Mouse (Mus musculus): ENCODE measurements around the gene Thoc5.

Gene Thoc5

DNA sequence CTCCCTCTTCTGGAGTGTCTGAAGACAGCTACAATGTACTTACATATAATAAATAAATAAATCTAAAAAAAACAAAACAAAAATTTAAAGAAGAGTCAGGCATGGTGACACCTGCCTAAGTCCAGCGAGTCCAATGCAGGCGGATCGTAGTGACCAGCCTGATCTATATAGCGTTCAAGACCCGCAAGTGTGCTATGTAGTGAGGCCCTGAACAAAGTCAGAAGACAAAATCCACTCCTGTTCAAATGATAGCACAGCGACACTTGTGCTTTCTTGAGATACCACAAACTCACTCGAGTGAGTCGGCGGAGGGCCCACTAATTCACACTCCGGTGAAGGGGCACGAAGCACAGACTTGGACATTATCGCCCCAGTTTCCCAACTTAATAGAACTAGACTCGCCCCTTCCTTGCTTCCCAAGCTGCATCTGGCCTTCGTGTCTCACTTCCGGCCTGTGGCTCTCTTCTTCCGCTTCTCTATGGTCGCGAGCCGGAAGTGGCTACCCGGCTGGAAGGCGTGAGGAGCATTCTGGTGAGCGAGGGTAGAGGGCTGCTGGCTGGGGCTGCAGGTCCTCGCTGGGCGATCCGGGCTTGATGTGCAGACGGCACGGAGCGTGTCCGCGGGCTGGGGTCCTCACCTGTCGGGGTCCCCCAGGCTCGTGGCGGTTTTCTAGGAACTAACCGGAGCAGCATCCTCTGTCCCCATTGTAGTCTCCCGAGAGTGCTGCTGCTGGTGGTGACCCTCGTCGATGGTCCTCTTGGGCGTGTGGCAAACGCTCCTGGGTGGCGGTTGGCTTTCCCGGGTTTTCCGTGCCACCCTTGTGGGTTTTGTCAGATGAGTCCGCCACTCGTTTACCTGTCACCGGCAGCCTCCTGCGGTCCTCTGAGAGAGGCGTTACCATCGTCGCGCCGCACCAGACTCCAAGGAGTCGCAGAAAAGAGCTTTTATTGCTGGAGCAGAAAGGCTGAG lies at the start of gene Thoc5:
Gene Thoc5, plus strand, starts transcription at position 473 of the 969 bp plus-strand sequence.
- peak; percentile 94 for DNase-seq (ENCODE audit: low read depth, low spot score)

DNA sequence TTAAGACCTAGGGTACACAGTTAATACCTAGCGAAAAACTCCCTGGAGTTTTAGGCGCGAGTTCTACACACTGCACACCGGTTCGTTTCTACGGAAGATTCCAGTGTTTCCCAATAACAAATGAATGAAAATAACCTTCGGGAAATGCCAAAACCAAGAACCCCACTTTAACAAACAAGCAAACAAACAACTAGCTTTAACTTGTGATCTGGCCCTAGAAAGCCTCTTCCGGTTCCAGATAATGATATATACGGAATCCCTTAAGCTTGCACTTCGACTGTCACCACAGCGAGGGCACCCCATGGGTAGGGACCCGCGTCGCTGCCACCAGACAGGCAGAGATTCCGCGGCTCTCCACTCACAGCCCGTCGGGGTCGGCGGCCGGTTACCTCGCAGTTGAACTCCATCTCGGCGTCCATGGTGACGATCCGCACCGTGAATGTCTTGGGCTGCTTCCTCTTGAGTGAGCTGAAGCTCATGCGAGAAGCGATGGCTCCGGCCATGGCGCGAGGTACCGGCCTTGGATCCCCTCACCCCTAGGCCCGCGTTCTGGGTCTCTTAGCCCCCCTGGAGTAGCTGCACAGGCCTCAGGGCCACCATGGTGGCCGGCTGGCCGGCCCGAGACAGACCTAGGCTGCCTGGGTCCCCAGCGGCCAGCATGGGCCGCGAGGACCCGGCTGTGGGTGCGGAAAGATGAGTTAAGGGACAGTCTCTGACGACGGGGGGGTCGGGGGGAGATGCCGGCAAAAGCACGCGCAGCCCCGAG lies 46.5 kb upstream of the Thoc5 start:
- peak; percentile 59 for DNase-seq (ENCODE audit: low read depth, low spot score)

DNA sequence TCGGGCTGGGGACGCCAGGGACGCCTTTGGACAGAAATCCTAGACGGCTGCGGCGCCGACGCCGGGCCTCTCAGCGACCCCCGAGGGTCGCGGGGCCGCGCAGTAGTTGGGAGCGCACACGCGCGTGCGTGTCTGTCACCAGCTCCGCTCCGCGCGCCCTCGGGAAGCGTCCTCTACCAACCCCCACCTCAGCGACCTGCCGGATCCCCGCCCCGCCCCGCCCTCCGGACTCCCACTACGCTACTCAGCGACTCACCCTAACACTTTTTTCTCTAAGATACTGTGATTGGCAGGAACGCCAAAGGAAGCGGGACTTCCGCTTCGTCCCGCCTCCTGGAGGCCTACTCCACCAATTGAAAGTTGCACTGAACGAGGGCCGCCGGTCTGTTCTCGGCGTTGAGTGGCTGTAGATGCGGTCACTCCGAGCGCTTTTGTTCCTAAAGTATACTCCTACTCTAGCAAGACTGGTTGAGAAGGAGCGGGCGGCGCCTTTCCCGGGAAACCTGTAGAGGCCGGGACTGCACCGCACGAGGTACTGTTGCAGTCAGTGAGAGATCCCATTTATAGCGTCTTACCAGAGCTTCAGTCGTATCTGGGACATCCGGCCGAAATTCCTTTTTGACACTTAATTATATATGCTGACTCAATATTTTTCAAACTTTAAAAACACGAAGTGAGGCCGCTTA lies 45.7 kb upstream of the Thoc5 start, which contains the start of gene Nf2:
Gene Nf2, minus strand, starts transcription at position 279 of the 686 bp plus-strand sequence.
- DNase-seq (ENCODE audit: low read depth, low spot score) = peak; percentile 100

DNA sequence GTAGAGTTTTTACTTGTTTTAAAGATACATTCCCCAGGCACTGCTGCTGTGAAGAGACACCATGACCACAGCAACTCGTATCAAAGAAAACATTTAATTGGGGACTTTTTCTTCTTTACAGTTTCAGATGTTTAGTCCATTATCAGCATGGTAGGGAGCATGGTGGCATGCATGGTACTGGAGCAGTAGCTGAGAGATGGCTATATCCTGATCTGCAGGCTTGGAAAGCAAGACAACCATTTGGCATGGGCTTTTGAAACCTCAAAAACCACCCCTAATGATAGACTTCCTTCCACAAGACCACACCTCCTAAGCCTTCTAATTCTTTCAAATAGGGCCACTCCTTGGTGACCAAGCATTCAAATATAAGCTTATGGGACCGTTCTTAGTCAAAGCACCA lies 44.7 kb upstream of the Thoc5 start:
- DNase-seq (ENCODE audit: low read depth, low spot score) = no peak

DNA sequence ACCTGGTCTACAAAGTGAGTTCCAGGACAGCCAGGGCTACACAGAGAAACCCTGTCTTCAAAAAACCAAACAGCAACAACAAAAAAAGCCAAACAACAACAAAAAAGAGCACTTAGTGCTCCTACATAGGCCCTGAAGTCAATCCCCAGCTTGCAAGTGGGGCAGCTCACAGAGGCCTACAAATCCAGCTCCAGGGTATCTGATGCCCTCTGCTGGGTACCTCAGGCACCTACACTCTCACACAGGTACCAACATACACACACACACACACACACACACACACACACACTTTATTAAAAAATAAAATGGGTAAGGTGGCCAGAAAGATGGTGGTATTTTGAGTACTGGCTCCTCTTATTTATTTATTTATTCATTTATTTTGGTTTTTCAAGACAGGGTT lies 42.1 kb upstream of the Thoc5 start:
- DNase-seq (ENCODE audit: low read depth, low spot score) = peak; percentile 78

DNA sequence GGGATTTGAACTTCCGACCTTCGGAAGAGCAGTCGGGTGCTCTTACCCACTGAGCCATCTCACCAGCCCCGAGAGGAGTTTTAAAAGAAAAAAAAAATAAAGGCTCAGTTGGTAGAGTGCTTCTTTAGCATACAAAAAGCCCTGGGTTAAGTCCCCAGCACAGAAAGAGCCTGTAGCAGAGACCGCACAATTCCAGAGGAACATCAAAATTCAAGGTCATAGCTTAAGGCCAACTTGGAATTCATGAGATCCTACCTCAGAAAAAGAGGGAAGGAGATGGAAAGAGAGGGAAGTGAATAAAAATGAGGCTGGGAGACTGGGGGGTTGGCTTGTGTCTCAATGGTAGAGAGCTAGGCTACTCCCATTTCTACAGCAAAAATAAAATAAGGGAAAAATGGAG lies 40.9 kb upstream of the Thoc5 start:
- DNase-seq (ENCODE audit: low read depth, low spot score) = peak; percentile 78

DNA sequence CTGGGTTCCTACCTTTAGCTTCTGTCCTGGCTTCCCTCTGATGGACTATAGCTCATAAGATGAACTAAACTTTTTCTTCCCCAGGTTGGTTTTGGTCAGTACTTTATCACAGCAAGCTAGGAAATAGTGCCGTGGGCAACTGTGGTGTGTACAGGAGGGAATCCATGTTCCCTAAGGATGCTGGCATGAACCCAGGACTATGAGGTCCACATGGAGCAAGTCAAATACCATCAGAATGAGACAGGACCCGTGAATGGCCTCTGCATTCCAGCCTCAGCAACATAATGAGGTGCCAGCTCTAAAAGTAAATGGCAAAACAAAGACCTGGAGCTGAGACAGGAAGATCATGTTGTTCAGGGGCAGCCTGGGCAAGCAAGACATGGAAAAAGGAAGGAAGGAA lies 36.7 kb upstream of the Thoc5 start:
- DNase-seq (ENCODE audit: low read depth, low spot score) = no peak

DNA sequence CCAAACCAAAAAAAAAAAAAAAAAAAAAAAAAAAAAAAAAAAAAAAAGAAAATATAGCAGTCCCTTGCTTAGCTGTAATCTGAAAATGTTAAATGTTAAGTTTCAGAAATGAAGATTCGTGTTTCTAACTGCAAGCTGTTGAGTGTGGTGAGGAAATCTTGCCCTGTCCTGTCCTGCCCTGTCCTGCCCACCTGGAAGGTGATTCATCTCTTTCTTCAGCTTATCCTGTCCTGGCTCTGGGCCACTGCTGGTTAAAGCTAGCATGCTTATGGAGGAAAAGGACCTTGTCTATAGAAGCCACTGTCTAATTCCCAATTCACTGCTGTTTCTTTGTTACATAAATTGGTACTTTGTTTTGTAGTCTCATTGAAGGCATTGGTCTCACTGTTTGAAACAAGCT lies 34.1 kb upstream of the Thoc5 start:
- DNase-seq (ENCODE audit: low read depth, low spot score) = peak; percentile 56

DNA sequence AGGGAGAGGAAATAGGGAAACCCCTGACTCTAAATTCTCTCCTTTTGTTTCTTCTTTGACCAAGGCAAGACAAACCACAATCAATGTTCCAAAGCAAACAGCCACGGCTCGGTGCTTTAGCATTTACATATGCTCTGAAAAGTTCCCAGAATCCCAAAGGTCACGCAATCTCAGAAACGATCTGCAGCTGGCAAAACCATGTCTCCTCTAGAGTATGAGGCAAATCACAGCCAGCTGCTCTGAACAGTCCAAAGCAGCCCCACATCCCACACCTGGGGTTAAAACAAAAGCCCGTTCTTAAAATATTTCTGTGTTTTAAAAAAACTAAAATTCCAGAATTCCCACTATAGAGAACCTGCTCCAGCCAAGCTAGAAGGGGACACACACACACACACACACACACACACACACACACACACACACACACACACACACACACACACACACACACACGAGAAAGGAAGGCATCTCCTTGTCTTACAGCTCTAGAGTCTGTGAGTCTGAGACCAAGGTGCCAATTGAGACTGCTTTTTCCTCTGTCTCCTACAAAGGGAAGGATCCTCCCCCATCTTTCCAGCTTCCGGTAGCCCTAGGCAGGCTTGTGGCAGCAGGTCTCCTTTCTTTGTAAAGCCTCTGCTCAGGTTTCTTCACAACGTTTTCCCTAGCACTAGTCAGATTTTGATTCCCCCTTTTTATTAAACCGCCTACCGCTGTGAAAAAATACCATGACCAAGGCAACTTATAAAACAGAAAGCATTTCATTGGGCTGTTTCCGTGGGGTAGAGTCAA lies 33.1 kb upstream of the Thoc5 start:
- peak; percentile 71 for DNase-seq (ENCODE audit: low read depth, low spot score)

DNA sequence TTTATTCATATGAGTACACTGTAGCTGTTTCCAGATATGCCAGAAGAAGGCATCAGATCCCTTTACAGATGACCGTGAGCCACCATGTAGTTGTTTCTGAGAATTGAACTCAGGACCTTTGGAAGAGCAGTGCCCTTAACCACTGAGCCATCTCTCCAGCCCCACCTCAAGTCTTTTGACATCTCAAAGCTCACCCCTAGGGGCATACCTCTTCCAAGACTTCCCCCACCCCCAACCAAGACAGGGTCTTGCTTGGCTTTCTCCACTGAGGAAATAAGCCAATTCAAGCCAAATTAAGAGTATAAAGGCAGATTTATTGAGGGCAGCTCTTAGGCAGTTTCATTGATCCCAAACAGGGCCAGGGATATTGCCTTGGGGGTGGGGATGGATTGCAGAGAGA lies 32.4 kb upstream of the Thoc5 start:
- peak; percentile 51 for DNase-seq (ENCODE audit: low read depth, low spot score)

DNA sequence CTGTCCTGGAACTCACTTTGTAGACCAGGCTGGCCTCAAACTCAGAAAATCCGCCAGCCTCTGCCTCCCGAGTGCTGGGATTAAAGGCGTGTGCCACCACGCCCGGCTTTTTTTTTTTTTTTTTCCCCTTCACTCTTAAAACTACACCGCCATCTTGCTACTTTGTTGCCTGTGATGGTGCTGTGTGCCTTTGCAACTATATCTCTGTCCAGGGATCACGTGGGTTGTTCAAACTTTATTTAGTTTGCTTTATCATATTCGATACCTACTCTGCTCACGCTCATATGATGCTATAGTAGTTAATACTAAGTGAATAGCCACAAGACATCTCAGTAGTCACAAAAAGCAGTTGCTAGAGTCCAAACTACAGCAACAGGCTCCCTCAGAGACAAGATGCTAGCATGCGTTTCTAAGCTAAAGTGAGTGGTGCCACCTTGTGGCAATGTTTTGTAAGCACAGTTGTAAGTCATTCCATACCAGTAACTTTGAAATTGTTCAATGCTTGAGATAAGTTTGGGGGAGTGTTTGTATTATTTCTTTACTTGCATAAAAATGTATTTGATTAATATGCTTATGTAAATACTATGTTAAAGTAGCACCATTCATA lies 29.4 kb upstream of the Thoc5 start:
- peak; percentile 86 for DNase-seq (ENCODE audit: low read depth, low spot score)

DNA sequence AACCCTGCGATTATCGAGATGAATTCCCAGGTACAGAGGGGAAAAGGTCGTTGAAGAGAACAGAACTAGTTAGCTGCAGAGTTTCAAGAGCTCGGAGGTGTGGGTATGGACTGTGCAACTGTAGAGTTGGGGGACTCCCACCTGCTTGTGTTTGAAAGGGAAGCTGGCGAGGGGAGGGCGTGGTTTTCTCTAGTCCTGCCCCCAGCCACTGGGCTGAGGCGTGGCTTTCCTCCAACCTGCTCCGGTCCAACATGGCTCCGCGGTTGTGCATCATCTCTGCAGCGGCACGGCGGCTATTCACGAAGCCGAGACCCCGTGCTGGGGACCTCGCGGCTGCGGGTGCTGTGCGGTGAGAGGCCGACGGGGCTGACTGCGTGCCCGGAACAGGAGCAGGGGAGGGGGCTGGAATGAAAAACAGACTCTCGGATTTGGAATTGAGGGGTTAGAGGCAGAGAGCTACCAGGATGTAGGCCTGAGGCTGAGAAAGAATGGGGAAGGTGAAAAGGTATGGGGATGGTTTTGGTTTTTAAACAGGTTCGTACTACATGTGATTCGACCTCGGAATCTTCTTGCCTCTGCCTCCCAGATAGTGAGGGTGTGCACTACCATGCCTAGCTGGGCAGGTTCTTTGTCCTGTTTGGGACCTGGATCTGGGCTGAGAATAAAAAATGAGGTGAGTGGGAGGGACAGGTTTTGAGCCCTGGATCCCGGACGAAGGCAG lies 21.2 kb upstream of the Thoc5 start, which contains the start of gene Nipsnap1:
Gene Nipsnap1, plus strand, starts transcription at position 197 of the 721 bp plus-strand sequence.
- peak; percentile 91 for DNase-seq (ENCODE audit: low read depth, low spot score)

DNA sequence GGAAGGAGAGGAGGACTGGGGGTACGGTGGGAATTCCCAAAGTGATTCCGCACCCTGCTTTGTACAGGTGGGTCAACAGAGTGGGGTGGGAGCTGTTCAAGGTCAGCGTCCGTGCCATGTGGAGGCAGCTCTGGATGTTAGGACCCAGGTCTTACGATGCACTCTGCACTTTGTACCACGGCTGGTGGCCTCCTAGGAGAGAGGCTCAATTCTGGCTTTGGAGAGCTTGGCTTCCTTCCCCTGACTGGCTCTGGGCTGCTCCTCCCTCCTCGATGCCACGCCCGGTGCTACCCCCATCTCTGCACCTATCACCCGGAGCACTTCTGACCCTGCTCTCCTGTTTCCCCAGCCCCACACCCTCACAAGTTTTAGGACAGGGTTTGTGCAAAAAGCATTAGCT lies 20.6 kb upstream of the Thoc5 start:
- DNase-seq (ENCODE audit: low read depth, low spot score) = peak; percentile 70

DNA sequence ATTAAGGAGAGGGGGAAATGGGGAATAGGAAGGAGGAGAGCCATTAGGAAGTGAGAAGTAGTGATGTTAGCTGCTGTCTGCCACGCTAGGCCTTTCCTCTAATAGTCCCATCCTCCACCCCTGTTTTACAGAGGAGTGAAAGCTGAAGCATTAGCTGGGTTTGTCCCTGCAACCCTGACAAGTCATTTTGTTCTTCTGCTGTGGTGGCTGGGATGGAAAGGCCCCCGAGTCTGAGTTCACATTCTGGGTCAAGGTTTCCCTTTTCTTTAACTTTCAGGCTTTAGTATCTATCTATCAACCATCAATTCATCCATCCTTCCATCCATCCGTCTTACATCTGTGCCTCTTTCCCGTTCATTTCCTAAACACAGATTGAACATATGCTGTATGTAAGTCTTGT lies 14.0 kb upstream of the Thoc5 start:
- DNase-seq (ENCODE audit: low read depth, low spot score) = no peak

DNA sequence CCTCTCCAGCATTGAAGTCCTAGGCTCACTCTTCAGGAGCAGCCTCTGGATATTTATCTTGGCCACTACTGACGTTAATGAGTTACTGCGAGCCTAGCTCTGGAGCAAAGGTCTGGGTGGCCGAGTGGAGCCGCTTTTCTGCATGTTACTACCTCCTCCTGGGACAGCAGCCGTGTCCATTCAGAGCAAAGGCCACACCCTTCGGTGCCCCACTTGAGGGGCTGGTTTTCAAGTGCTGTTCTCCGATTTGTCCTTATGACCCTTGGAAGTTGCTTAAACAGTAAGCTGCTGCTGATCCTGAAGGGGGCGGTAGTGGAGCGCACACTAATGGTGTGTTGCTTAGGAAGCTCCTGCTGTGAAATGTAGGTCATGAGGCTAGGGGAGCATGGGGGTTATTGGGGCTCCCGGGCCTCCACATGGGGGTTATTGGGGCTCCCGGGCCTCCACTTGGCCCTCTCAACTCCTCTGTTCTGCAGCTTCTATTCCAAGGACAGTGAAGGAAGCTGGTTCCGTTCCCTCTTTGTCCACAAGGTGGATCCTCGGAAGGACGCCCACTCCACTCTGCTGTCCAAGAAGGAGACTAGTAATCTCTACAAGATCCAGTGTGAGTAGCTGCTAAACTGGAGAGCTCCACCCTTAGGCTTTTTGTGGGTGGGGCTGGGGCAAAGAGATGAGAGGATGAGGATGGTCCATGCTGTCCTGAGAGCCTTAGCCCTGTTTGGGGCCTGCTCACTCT lies 12.1 kb upstream of the Thoc5 start:
- peak; percentile 91 for DNase-seq (ENCODE audit: low read depth, low spot score)

DNA sequence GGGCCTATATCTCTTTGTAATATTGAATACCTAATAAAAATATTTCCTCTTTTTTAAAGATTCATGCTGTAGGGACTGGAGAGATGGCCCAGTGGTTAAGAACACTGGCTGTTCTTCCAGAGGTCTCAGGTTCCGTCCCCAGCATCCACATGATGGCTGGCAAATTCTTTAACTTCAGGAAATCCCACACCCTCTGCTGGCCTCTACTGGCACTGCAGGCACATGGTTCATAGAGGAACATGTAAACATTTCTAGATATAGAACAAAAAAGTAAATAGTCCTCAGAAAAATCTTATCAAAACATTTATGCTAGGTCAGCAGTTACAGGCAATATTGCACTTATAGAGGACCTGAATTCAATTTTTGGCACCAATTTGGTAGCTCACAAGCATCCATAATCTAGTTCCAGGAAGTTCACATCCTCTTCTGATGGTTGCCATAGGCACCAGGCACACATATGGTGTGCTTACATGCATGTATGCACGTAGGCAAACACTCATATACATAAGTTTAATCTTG lies 9.7 kb upstream of the Thoc5 start:
- peak; percentile 76 for DNase-seq (ENCODE audit: low read depth, low spot score)

DNA sequence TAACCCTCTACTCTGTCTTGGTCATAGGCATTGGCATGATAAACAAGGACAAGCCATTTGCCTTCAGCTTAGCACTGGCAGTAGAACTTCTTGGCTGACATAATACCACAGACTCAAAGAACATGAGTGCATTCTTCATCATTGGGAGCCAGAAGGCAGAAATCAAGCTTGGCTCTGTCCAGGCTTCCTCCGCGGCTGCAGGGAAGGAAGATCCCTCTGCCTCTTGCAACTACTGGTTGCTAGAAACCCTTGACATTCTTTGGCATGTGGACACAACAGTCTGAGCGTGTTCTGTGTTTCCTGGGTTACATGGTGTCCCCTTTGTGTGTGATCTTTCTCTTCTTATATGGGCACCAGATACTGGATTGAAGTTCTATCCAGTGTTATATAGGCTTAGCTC lies 8.1 kb upstream of the Thoc5 start:
- no peak for DNase-seq (ENCODE audit: low read depth, low spot score)

DNA sequence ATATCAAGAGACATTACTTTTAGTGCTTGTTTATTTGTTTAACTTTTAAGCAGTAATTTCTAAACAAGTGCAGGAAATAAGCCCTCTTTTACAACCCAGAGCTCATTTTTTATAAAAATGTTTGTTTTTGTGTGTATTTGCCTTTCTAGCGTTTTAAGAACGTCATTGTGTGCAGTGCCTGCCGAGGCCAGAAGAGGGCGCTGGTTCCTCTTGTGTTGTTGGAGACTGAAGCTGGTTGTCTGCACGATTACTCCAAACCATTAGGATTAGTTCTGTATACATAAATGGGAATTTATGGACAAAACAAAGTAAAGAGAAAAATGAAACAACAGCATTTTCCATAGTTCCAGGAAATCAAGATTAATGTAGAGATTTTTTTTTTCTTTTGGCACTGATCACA lies 5.3 kb downstream of the Thoc5 start:
- peak; percentile 84 for DNase-seq (ENCODE audit: low read depth, low spot score)

DNA sequence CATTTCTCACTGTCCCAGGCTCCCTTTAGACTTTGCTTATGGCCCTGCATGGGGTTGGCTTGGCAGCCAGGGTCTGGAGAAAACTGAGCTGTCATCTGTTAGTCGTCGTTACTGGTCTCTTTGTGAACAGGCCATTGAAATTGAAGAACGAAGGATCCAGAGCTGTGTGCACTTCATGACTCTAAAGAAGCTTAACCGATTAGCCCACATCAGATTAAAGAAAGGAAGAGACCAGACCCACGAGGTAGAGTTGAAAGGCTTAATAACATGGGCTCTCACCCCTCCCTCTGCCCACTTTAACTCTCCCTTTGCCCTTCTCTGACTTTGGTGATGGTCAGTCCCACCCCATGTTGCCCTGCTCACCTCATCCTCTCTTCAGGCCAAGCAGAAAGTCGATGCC lies 6.8 kb downstream of the Thoc5 start:
- DNase-seq (ENCODE audit: low read depth, low spot score) = no peak

Data from R1 (cell line).